Mouse (Mus musculus): Measurements from ENCODE around the gene Cttnbp2.

DNA sequence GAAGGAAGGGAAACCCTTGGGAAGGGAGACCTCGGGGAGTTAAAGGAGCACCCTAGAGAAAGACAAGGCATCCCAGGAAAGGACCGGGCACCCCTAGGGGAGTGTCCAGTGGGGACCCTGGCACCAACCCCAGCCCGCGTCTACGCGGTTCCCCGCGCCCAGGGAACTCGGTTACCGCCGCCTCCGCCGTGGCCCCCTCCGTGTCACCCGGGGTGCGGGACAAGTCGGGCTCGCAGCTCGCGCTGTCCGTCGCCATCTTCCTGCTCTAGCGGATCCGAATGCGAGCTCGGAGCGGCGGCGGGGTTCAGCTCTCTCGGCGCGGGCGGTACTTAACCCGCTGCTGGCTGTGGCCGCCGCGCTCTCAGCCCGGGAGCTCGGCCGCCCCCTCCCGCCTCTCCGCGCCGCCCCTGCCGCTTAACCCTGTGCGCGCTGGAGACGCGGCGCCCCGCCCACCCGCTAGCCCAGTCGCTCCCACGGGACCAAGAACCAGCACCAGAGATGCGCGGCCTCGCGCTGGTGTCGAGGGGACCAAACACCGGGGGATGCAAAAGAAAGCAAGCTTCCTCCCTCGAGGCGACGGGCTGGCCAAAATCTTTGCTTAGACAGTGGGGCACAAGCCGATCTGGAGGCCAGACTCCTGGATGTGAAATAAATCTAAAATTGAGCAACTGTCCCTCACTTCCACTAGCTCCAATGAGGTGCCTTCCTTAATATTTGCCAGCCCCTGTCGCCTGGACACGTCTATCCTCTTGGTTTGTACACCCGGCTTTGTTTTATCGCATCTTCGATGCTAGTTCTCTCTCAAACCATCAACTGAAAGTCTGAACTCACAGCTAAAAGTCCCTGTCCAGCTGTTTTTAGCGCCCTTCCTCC, at the start of gene Cttnbp2:
- TF ChIP-seq POLR2A (IDR thresholded peaks at IDR 0.05; ENCODE audit: control insufficient read depth, low read depth, low read length) (no peak), CTCF (IDR thresholded peaks at IDR 0.05; ENCODE audit: control insufficient read depth, insufficient read depth, insufficient replicate concordance, low read depth, low read length) (no peak)

All from testis, adult 2 months (tissue).